Mouse (Mus musculus): ENCODE data around the gene Apol7a.

Apol7a gene

DNA sequence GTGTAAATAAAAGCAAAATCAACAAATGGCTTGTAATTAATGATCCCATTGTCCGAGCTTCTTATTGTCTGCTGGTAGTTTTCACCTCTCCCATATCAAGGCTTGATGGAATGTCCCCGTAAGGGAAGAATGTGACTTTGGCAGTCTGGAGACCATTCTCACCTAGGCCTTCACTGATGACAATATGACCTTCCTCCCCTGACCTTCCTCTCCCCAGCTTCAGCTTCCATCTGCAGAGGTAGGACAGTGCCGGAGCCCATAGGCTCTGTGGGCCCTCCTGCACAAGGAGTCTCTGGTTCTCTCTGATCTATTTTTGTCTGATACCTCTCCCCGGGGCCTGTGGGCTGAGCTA, 44.4 kb downstream of the Apol7a start:
- in situ Hi-C loops (cut with MboI; ENCODE audit: unreplicated experiment in 2 of 2) = loop anchor here in 1 of 2 experiments (10.0 to 25.0 kb wide), 2 partner anchors 380 to 792 kb away; no protein-coding TSS in a partner anchor

- in situ Hi-C loops (cut with MboI; ENCODE audit: unreplicated experiment in 2 of 2) = loop anchor here in 1 of 2 experiments (10.0 to 25.0 kb wide), 2 partner anchors 379 to 791 kb away; no protein-coding TSS in a partner anchor
Observed at GRCm38 (mm10) chr15:77353764-77354163, 45.1 kb downstream of the Apol7a start.

DNA sequence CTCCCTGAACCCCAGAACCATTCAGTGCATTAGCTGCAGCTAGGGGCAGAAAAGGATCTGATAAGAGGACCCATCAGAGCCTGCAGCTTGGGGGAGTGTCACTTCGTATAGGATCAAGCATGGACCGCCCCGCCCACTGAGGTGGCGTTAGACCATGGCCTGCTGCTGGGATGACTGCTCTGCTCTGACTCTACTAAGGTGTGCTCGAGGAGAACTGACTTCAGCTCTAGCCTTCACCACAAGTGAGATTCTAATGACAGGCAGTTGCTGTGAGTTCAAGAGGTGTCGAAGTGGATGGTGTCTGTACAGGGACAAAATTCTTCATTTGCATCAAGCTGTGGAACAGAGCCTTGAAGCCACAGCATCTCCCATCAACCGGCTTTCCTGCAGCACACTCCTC, 46.0 kb downstream of the Apol7a start:
- in situ Hi-C loops (cut with MboI; ENCODE audit: unreplicated experiment in 2 of 2) = loop anchor here in 1 of 2 experiments (10.0 to 25.0 kb wide), 2 partner anchors 378 to 791 kb away; no protein-coding TSS in a partner anchor

GRCm38 (mm10) chr15:77350117-77350516, 48.8 kb downstream of the Apol7a start:
- in situ Hi-C loops (cut with MboI; ENCODE audit: unreplicated experiment in 2 of 2) = loop anchor here in 1 of 2 experiments (10.0 to 25.0 kb wide), 2 partner anchors 375 to 788 kb away; no protein-coding TSS in a partner anchor

- in situ Hi-C loops (cut with MboI; ENCODE audit: unreplicated experiment in 2 of 2) = no loop called here
Observed at GRCm38 (mm10) chr15:77348146-77348545, 50.8 kb downstream of the Apol7a start.

GRCm38 (mm10) chr15:77344127-77345125, 54.5 kb downstream of the Apol7a start:
- in situ Hi-C loops (cut with MboI; ENCODE audit: unreplicated experiment in 2 of 2) = no loop called here

DNA sequence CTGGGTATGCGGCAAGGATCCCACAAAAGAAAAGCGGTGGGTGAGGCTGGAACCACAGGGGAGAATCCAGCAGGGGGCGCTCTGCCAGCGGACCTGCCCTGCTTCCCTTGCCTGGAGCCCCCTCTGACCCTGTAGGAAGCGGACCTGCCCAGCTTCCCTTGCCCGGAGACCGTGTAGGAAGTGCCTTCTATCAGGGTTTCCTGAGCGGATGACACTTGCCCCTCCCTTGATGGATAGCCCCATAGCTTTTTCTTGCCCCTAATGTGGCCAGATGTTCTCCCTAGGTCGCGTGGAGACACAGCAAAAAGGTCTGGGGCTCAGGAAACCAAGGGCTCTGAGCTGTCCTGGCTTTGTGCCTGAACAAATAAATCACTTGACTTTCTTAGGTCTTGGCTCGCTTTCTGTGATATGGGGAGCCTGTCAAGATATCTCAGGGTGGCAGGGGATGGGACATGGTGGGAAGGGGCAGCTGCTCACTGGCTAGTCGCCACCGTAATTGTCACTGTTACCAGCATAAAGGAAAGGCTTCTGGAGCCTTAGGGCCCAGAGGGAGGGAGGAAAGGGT, 55.3 kb downstream of the Apol7a start:
- in situ Hi-C loops (cut with MboI; ENCODE audit: unreplicated experiment in 2 of 2) = no loop called here

GRCm38 (mm10) chr15:77342962-77343526, 55.9 kb downstream of the Apol7a start:
- in situ Hi-C loops (cut with MboI; ENCODE audit: unreplicated experiment in 2 of 2) = no loop called here

- in situ Hi-C loops (cut with MboI; ENCODE audit: unreplicated experiment in 2 of 2) = no loop called here
Observed at GRCm38 (mm10) chr15:77342005-77342404, 56.9 kb downstream of the Apol7a start.

GRCm38 (mm10) chr15:77340581-77340980, 58.3 kb downstream of the Apol7a start:
- in situ Hi-C loops (cut with MboI; ENCODE audit: unreplicated experiment in 2 of 2) = no loop called here

- in situ Hi-C loops (cut with MboI; ENCODE audit: unreplicated experiment in 2 of 2) = no loop called here
Observed at GRCm38 (mm10) chr15:77338924-77339429, 59.9 kb downstream of the Apol7a start.

DNA sequence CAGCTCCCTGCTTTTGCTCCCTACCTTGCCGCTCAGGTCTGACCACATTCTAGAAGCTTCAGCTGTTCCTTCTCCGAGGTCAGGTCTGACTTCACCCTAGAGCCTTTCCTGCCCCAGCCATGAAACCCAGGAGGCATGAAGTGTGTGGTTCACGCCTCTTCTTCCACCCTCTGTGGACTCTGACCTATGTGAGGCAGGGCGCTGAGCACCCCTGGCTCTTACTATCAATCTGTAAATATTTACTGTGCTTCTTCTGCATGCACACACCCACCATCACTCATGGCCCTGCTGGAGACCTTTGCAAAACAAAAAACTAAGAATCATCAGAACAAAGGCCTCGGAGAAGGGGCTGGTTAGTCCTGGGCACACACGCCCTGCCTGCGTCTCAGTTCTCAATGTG, 60.5 kb downstream of the Apol7a start:
- in situ Hi-C loops (cut with MboI; ENCODE audit: unreplicated experiment in 2 of 2) = no loop called here

All from v-Abl transformed pro-B cells (cell line).